Mouse (Mus musculus) thymus, adult 2 months (tissue): Measurements from ENCODE around the gene Chmp2a.

Experiments used
- CTCF ChIP-seq: fragments of 200-500 bp; IDR thresholded peaks from 2 replicates; pipeline ENCODE4 v1.5.1; 2012; ENCODE audit warnings: mild to moderate bottlenecking, control low read depth, low read length, moderate library complexity, borderline replicate concordance; ENCODE audit not compliant: control insufficient read depth, poor library complexity, insufficient read depth; ENCODE audit errors: extremely low read depth
- POLR2A ChIP-seq: fragments of 200-500 bp; IDR thresholded peaks from 2 replicates; pipeline ENCODE4 v1.6.1; 2012; ENCODE audit warnings: mild to moderate bottlenecking, low read length, control low read depth, moderate library complexity; ENCODE audit not compliant: control insufficient read depth, poor library complexity, insufficient read depth; ENCODE audit errors: extremely low read depth

GRCm38 (mm10) chr7:13010005-13010908, 24.4 kb downstream of the Chmp2a start, which contains the start of gene Zbtb45:
- TF ChIP-seq CTCF (no peak), POLR2A (no peak)
